Mouse (Mus musculus): ENCODE measurements at regions not wholly inside any gene's neighbourhood (a gene's known extent, or its start where the extent isn't known, plus 50 kb on each side); places are given as distances from the start of the nearest gene placed in this dataset.

GRCm38 (mm10) chr1:193875287-193875686, 505.2 kb upstream of the Camk1g start:
- H3K9me3 ChIP-seq: no peaks in the 10 kb centered on the region
- H3K27ac ChIP-seq (replicated peaks): no peak overlapping the region
- H3K4me1 ChIP-seq: peaks cover 21% of the 10 kb centered on the region
- H3K9ac ChIP-seq: no peak overlapping the region
- no peaks in the 10 kb centered on the region for H3K36me3 ChIP-seq
- no peak for ATAC-seq (ENCODE audit: extremely low read depth, insufficient number of reproducible peaks, low FRiP score, low TSS enrichment)
- 67% methylated on average over 3 of the region's 3 CpGs for WGBS
- no peaks in the 10 kb centered on the region for H3K27me3 ChIP-seq (replicated peaks)
- no peak overlapping the region for H3K4me2 ChIP-seq
- H3K4me3 ChIP-seq: no peak overlapping the region

GRCm38 (mm10) chr1:193870731-193871130, 500.6 kb upstream of the Camk1g start:
- no peak for ATAC-seq (ENCODE audit: extremely low read depth, insufficient number of reproducible peaks, low FRiP score, low TSS enrichment)
- WGBS: 86% methylated on average over 2 of the region's 2 CpGs
- no peak overlapping the region for H3K4me3 ChIP-seq
- no peak overlapping the region for H3K27ac ChIP-seq (replicated peaks)
- H3K9me3 ChIP-seq: no peaks in the 10 kb centered on the region
- H3K9ac ChIP-seq: no peak overlapping the region
- peaks cover 5% of the 10 kb centered on the region for H3K4me1 ChIP-seq
- no peaks in the 10 kb centered on the region for H3K27me3 ChIP-seq (replicated peaks)
- no peaks in the 10 kb centered on the region for H3K36me3 ChIP-seq
- H3K4me2 ChIP-seq: no peak overlapping the region

- WGBS: 83% methylated on average over 4 of the region's 4 CpGs
- H3K4me3 ChIP-seq: no peak overlapping the region
Measured at GRCm38 (mm10) chr1:193868639-193869320, 498.7 kb upstream of the Camk1g start.

GRCm38 (mm10) chr1:193860767-193861299, 490.7 kb upstream of the Camk1g start:
- Histone ChIP-seq H3K9me3 (no peaks in the 10 kb centered on the region), H3K4me1 (peaks cover 8% of the 10 kb centered on the region; the same call in 1 of the 2 replicates), H3K27me3 (replicated peaks) (no peaks in the 10 kb centered on the region), H3K4me3 (no peak overlapping the region), H3K9ac (no peak overlapping the region), H3K36me3 (no peaks in the 10 kb centered on the region), H3K27ac (replicated peaks) (no peak overlapping the region), H3K4me2 (no peak overlapping the region)
- no peak for ATAC-seq (ENCODE audit: extremely low read depth, insufficient number of reproducible peaks, low FRiP score, low TSS enrichment)
- WGBS: 71% methylated on average over 5 of the region's 5 CpGs

More at GRCm38 (mm10) chr1:193868639-193869320, 498.7 kb upstream of the Camk1g start:
- Histone ChIP-seq H3K9me3 (no peaks in the 10 kb centered on the region), H3K4me2 (no peak overlapping the region), H3K27me3 (replicated peaks) (no peaks in the 10 kb centered on the region), H3K27ac (replicated peaks) (no peak overlapping the region), H3K36me3 (no peaks in the 10 kb centered on the region), H3K9ac (no peak overlapping the region), H3K4me1 (no peaks in the 10 kb centered on the region)
- no peak for ATAC-seq (ENCODE audit: extremely low read depth, insufficient number of reproducible peaks, low FRiP score, low TSS enrichment)

- peaks cover 8% of the 10 kb centered on the region; the same call in 1 of the 2 replicates for H3K4me1 ChIP-seq
- H3K4me3 ChIP-seq: no peak overlapping the region
- no peaks in the 10 kb centered on the region for H3K27me3 ChIP-seq (replicated peaks)
- WGBS: 22% methylated on average over 2 of the region's 2 CpGs
- H3K27ac ChIP-seq (replicated peaks): no peak overlapping the region
- no peaks in the 10 kb centered on the region for H3K36me3 ChIP-seq
- no peak for ATAC-seq (ENCODE audit: extremely low read depth, insufficient number of reproducible peaks, low FRiP score, low TSS enrichment)
- H3K9ac ChIP-seq: no peak overlapping the region
- peak overlapping the region; percentile 17; the same call in 1 of the 2 replicates for H3K4me2 ChIP-seq
- no peaks in the 10 kb centered on the region for H3K9me3 ChIP-seq
Measured at GRCm38 (mm10) chr1:193860354-193860753, 490.3 kb upstream of the Camk1g start.

- Histone ChIP-seq H3K4me1 (peaks cover 8% of the 10 kb centered on the region; the same call in 1 of the 2 replicates), H3K36me3 (no peaks in the 10 kb centered on the region), H3K4me3 (no peak overlapping the region), H3K9me3 (no peaks in the 10 kb centered on the region), H3K27ac (replicated peaks) (no peak overlapping the region), H3K27me3 (replicated peaks) (no peaks in the 10 kb centered on the region), H3K9ac (no peak overlapping the region), H3K4me2 (0 out of 2 replicates have a peak overlapping the region, but pooled peaks have one; percentile 17)
- no peak for ATAC-seq (ENCODE audit: extremely low read depth, insufficient number of reproducible peaks, low FRiP score, low TSS enrichment)
- WGBS: 43% methylated on average over 10 of the region's 10 CpGs
Measured at GRCm38 (mm10) chr1:193859257-193860125, 489.4 kb upstream of the Camk1g start.

- Histone ChIP-seq H3K9ac (no peak overlapping the region), H3K9me3 (no peaks in the 10 kb centered on the region), H3K4me3 (no peak overlapping the region), H3K27me3 (replicated peaks) (no peaks in the 10 kb centered on the region), H3K27ac (replicated peaks) (no peak overlapping the region), H3K4me2 (no peak overlapping the region), H3K4me1 (no peaks in the 10 kb centered on the region), H3K36me3 (no peaks in the 10 kb centered on the region)
- WGBS: 71% methylated on average over 5 of the region's 5 CpGs
- ATAC-seq (ENCODE audit: extremely low read depth, insufficient number of reproducible peaks, low FRiP score, low TSS enrichment): no peak
Measured at GRCm38 (mm10) chr1:193847922-193848321, 477.8 kb upstream of the Camk1g start.

- no peak for ATAC-seq (ENCODE audit: extremely low read depth, insufficient number of reproducible peaks, low FRiP score, low TSS enrichment)
- no peak overlapping the region for H3K27ac ChIP-seq (replicated peaks)
- H3K4me2 ChIP-seq: no peak overlapping the region
- H3K9ac ChIP-seq: no peak overlapping the region
- H3K4me3 ChIP-seq: no peak overlapping the region
- no peaks in the 10 kb centered on the region for H3K4me1 ChIP-seq
- H3K27me3 ChIP-seq (replicated peaks): no peaks in the 10 kb centered on the region
- H3K9me3 ChIP-seq: no peaks in the 10 kb centered on the region
- H3K36me3 ChIP-seq: no peaks in the 10 kb centered on the region
Measured at GRCm38 (mm10) chr1:193844868-193845267, 474.8 kb upstream of the Camk1g start.

GRCm38 (mm10) chr1:193844461-193844860, 474.4 kb upstream of the Camk1g start:
- no peaks in the 10 kb centered on the region for H3K9me3 ChIP-seq
- H3K4me3 ChIP-seq: no peak overlapping the region
- WGBS: 56% methylated on average over 1 of the region's 1 CpGs
- no peaks in the 10 kb centered on the region for H3K27me3 ChIP-seq (replicated peaks)
- no peaks in the 10 kb centered on the region for H3K36me3 ChIP-seq
- H3K4me1 ChIP-seq: no peaks in the 10 kb centered on the region
- no peak overlapping the region for H3K9ac ChIP-seq
- H3K27ac ChIP-seq (replicated peaks): no peak overlapping the region
- no peak for ATAC-seq (ENCODE audit: extremely low read depth, insufficient number of reproducible peaks, low FRiP score, low TSS enrichment)
- H3K4me2 ChIP-seq: no peak overlapping the region

- WGBS: 55% methylated on average over 3 of the region's 3 CpGs
- Histone ChIP-seq H3K9ac (no peak overlapping the region), H3K36me3 (no peaks in the 10 kb centered on the region), H3K27me3 (replicated peaks) (no peaks in the 10 kb centered on the region), H3K4me3 (no peak overlapping the region), H3K27ac (replicated peaks) (no peak overlapping the region), H3K4me2 (no peak overlapping the region), H3K4me1 (no peaks in the 10 kb centered on the region), H3K9me3 (no peaks in the 10 kb centered on the region)
- ATAC-seq (ENCODE audit: extremely low read depth, insufficient number of reproducible peaks, low FRiP score, low TSS enrichment): no peak
Measured at GRCm38 (mm10) chr1:193800998-193801397, 430.9 kb upstream of the Camk1g start.

GRCm38 (mm10) chr1:193790579-193790978, 420.5 kb upstream of the Camk1g start:
- WGBS: 66% methylated on average over 2 of the region's 2 CpGs
- Histone ChIP-seq H3K27ac (replicated peaks) (no peak overlapping the region), H3K4me1 (no peaks in the 10 kb centered on the region), H3K4me3 (no peak overlapping the region), H3K9me3 (no peaks in the 10 kb centered on the region), H3K36me3 (no peaks in the 10 kb centered on the region), H3K9ac (no peak overlapping the region), H3K27me3 (replicated peaks) (no peaks in the 10 kb centered on the region), H3K4me2 (no peak overlapping the region)
- no peak for ATAC-seq (ENCODE audit: extremely low read depth, insufficient number of reproducible peaks, low FRiP score, low TSS enrichment)

Measured in heart, embryonic 13.5 days (tissue).